Mouse (Mus musculus): ENCODE measurements around the gene Olfr497.

Olfr497 gene

GRCm38 (mm10) chr7:108420121-108420520 lies at the start of gene Olfr497:
TSS of gene Olfr497 (plus strand) at chr7:108420421.
- no peak for DNase-seq

GRCm38 (mm10) chr7:108392867-108393266 lies 27.4 kb upstream of the Olfr497 start, which contains the start of gene Olfr495:
TSS of gene Olfr495 (plus strand) at chr7:108393167.
- DNase-seq = no peak

- DNase-seq = no peak
These were observed 44.8 kb downstream of the Olfr497 start, which contains the start of gene Olfr498 for GRCm38 (mm10) chr7:108465026-108465425. TSS of gene Olfr498 (plus strand) at chr7:108465326.

Measured in cerebellum, adult 11 months (tissue).